Mouse (Mus musculus) G1E (cell line): ENCODE results near the gene Hist1h2bn.

Source experiments
- CTCF ChIP-seq: IDR thresholded peaks from 2 replicates; pipeline ENCODE4 v1.5.1; 2012; ENCODE audit warnings: low read depth, low read length, inconsistent platforms, mixed read lengths
- GATA1 ChIP-seq: IDR thresholded peaks from 2 replicates; pipeline ENCODE4 v1.6.1; 2012; ENCODE audit warnings: borderline replicate concordance, low read length, inconsistent platforms, mixed read lengths
- GATA2 ChIP-seq: IDR thresholded peaks from 2 replicates; pipeline ENCODE4 v1.6.1; 2012; ENCODE audit warnings: low read depth, low read length, inconsistent platforms, borderline replicate concordance
- TAL1 ChIP-seq: conservative IDR thresholded peaks from 2 replicates; pipeline ENCODE4 v1.6.1; 2012; ENCODE audit warnings: low read depth, low read length, inconsistent platforms, mixed read lengths

GRCm38 (mm10) chr13:21749387-21750158 lies 4.3 kb upstream of the Hist1h2bn start:
- TF ChIP-seq TAL1 (no peak), GATA2 (no peak), GATA1 (no peak), CTCF (no peak)
